Mouse (Mus musculus): ENCODE results near the gene Cct6b. TPM values are rescaled to one million over a fixed set of nuclear protein-coding genes. Genes with fewer than 3 reads are reported as not detected.

Gene Cct6b
- total and polyA plus RNA-seq, 2 experiments from 2014 or later = 0.25 TPM; not detected in 1

DNA sequence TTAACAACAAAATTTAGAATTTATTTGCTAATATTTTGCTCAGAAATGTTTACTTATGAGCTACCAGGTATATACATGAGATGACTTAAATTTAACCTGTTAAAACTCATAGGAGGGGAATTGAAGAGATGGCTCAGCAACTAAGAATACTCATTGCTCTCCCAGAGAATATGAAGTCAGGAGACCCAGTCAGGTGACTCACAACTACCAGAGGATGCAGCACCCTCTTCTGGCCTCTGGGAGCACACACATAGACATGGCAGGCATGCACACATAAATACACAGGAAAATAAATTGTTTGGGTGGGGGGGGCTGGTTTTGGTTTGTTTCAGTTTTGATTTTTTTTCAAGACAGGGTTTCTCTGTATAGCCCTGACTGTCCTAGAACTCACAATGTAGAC is 25.1 kb downstream of the Cct6b start:
- Histone ChIP-seq H3K4me3 (ENCODE audit: low read depth, low read length) (no peak overlapping the region), H3K4me2 (ENCODE audit: low read depth, low read length) (no peak overlapping the region), H3K4me1 (ENCODE audit: control insufficient read depth, insufficient read depth) (no peaks in the 10 kb centered on the region), H3K9me3 (replicated peaks; ENCODE audit: control insufficient read depth, low read length) (no peaks in the 10 kb centered on the region), H3K27me3 (ENCODE audit: control insufficient read depth, insufficient read depth, low read length) (no peaks in the 10 kb centered on the region), H3K36me3 (replicated peaks; ENCODE audit: control insufficient read depth, insufficient read depth, low read length) (no peaks in the 10 kb centered on the region), H3K27ac (ENCODE audit: low read depth) (no peak overlapping the region), H3K9ac (replicated peaks; ENCODE audit: low read depth, low read length) (no peak overlapping the region)
- DNase-seq (ENCODE audit: low spot score) (no peak), ATAC-seq (ENCODE audit: insufficient read depth, low read depth) (no peak)
- TF ChIP-seq CTCF (IDR thresholded peaks at IDR 0.05; ENCODE audit: low read depth) (no peak), EP300 (IDR thresholded peaks at IDR 0.05; ENCODE audit: low read depth) (no peak)

DNA sequence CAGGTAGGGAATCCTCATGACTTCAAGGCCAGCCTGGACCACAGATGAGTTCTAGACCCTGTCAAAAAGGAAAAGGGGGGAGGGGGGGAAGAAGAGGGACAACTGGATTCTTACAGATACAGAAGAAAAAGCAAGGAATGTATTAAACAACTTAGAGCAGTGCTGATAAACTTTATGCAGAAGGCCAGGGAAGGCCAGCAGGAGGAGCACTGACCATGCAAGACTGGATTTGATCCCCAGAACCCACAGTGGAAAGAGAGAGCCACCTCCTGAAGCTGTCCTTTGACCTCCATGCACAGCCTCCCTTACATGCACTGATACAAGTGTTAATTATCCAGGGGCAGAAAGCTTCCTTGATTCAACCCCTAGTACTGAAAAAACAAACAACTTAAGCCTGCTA is 29.9 kb downstream of the Cct6b start:
- no peaks in the 10 kb centered on the region for H3K27me3 ChIP-seq (ENCODE audit: control insufficient read depth, insufficient read depth, low read length)
- H3K27ac ChIP-seq (ENCODE audit: low read depth) = no peak overlapping the region
- no peak overlapping the region for H3K9ac ChIP-seq (replicated peaks; ENCODE audit: low read depth, low read length)
- TF ChIP-seq CTCF (IDR thresholded peaks at IDR 0.05; ENCODE audit: low read depth) (no peak), EP300 (IDR thresholded peaks at IDR 0.05; ENCODE audit: low read depth) (no peak)
- no peak overlapping the region for H3K4me2 ChIP-seq (ENCODE audit: low read depth, low read length)
- H3K36me3 ChIP-seq (replicated peaks; ENCODE audit: control insufficient read depth, insufficient read depth, low read length) = no peaks in the 10 kb centered on the region
- DNase-seq (ENCODE audit: low spot score) (no peak), ATAC-seq (ENCODE audit: insufficient read depth, low read depth) (no peak)
- no peaks in the 10 kb centered on the region for H3K9me3 ChIP-seq (replicated peaks; ENCODE audit: control insufficient read depth, low read length)
- H3K4me1 ChIP-seq (ENCODE audit: control insufficient read depth, insufficient read depth) = no peaks in the 10 kb centered on the region
- H3K4me3 ChIP-seq (ENCODE audit: low read depth, low read length) = no peak overlapping the region

DNA sequence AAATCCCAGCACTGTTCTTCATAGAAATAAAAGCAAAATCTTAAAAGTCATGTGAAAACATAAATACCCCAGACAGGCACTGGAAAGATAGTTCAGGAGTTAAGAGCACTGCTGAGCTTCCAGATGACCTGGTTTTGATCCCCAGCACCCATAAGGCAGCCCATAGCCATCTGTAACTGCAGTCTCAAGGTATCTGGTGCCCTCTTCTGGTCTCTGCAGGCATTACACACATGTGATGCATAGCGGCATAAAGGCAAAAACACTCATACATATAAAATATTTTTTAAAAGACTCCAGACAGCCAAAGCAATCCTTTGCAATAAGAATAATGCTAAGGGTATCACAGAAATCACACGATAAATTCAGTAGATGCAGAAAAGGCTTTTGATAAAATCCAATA is 37.3 kb downstream of the Cct6b start:
- Histone ChIP-seq H3K27ac (ENCODE audit: low read depth) (no peak overlapping the region), H3K36me3 (replicated peaks; ENCODE audit: control insufficient read depth, insufficient read depth, low read length) (no peaks in the 10 kb centered on the region), H3K4me3 (ENCODE audit: low read depth, low read length) (no peak overlapping the region), H3K4me1 (ENCODE audit: control insufficient read depth, insufficient read depth) (no peaks in the 10 kb centered on the region), H3K9ac (replicated peaks; ENCODE audit: low read depth, low read length) (no peak overlapping the region), H3K4me2 (ENCODE audit: low read depth, low read length) (no peak overlapping the region), H3K27me3 (ENCODE audit: control insufficient read depth, insufficient read depth, low read length) (no peaks in the 10 kb centered on the region), H3K9me3 (replicated peaks; ENCODE audit: control insufficient read depth, low read length) (no peaks in the 10 kb centered on the region)
- no peak for TF ChIP-seq EP300 (IDR thresholded peaks at IDR 0.05; ENCODE audit: low read depth)
- no peak for TF ChIP-seq CTCF (IDR thresholded peaks at IDR 0.05; ENCODE audit: low read depth)
- DNase-seq (ENCODE audit: low spot score) (no peak), ATAC-seq (ENCODE audit: insufficient read depth, low read depth) (no peak)
- 82% methylated on average over 2 of the region's 2 CpGs for WGBS

DNA sequence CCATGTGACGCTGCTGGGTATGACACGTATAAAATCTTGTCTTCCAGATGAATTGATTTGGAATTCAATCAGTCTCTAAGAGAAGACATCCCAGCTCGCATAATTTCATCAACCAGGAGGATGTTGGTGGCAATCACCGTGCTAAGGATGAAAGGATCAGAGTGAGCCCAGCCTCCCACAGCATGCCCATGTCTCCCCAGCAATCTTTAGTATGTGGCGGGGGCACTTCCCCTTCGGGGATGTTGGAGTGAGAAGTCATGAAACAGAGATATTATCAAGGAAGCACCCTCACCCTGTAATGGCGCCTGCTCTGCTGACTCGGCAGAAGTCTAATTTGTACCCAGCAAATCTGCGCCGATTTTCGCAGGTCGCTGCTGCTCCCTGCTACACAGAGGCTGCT is 44.8 kb downstream of the Cct6b start:
- H3K4me3 ChIP-seq (ENCODE audit: low read depth, low read length) = no peak overlapping the region
- TF ChIP-seq CTCF (IDR thresholded peaks at IDR 0.05; ENCODE audit: low read depth) (no peak), EP300 (IDR thresholded peaks at IDR 0.05; ENCODE audit: low read depth) (no peak)
- no peaks in the 10 kb centered on the region for H3K9me3 ChIP-seq (replicated peaks; ENCODE audit: control insufficient read depth, low read length)
- H3K27me3 ChIP-seq (ENCODE audit: control insufficient read depth, insufficient read depth, low read length) = no peaks in the 10 kb centered on the region
- H3K4me1 ChIP-seq (ENCODE audit: control insufficient read depth, insufficient read depth) = no peaks in the 10 kb centered on the region
- H3K9ac ChIP-seq (replicated peaks; ENCODE audit: low read depth, low read length) = no peak overlapping the region
- no peak overlapping the region for H3K27ac ChIP-seq (ENCODE audit: low read depth)
- DNase-seq (ENCODE audit: low spot score) = no peak
- ATAC-seq (ENCODE audit: insufficient read depth, low read depth) = no peak
- no peak overlapping the region for H3K4me2 ChIP-seq (ENCODE audit: low read depth, low read length)
- WGBS = 75% methylated on average over 12 of the region's 12 CpGs
- H3K36me3 ChIP-seq (replicated peaks; ENCODE audit: control insufficient read depth, insufficient read depth, low read length) = no peaks in the 10 kb centered on the region

DNA sequence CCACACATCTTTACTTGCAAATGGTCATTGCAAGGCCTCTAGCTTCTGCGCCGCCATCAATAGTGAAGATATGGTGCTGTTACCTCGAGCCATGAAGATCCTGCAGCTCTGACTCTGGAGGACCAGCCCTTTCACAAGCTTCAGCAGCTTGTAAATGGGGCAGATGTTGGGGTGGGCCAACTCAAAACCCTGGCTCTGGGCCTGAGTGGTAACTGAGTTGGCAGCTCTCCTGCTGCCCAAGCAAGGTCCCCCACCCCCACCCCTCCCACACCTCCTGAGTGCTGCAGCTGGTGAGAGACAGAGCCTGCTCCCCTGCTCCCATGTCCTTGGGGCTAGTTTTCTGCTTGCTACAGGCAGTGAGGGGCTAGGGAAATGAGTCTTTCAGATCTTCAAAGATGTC is 51.4 kb downstream of the Cct6b start:
- Histone ChIP-seq H3K9ac (replicated peaks; ENCODE audit: low read depth, low read length) (no peak overlapping the region), H3K27me3 (ENCODE audit: control insufficient read depth, insufficient read depth, low read length) (no peaks in the 10 kb centered on the region)
- ATAC-seq (ENCODE audit: insufficient read depth, low read depth) = no peak

DNA sequence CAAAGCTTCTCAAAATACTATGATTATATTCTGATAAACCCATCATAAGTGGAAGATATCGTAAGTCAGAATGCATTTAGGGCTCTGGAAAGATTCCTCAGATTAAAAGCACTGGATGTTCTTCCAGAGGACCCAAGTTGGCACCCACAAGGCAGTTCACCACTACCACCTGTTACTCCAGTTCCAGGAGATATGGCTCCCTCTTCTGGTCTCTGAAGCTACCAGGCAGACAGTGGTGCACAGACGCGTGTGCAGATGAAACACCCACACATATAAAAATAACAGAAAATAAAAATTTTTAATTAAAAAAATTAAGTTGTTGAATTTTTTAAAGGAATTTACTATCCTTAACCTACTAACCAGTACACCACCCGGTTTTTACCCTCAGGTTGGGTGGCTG is 55.2 kb downstream of the Cct6b start:
- no peak overlapping the region for H3K4me2 ChIP-seq (ENCODE audit: low read depth, low read length)

More for the DNA sequence above, 51.4 kb downstream of the Cct6b start:
- no peaks in the 10 kb centered on the region for H3K9me3 ChIP-seq (replicated peaks; ENCODE audit: control insufficient read depth, low read length)
- H3K4me1 ChIP-seq (ENCODE audit: control insufficient read depth, insufficient read depth) = no peaks in the 10 kb centered on the region
- H3K27ac ChIP-seq (ENCODE audit: low read depth) = no peak overlapping the region
- TF ChIP-seq CTCF (IDR thresholded peaks at IDR 0.05; ENCODE audit: low read depth) = no peak
- no peak for TF ChIP-seq EP300 (IDR thresholded peaks at IDR 0.05; ENCODE audit: low read depth)
- H3K36me3 ChIP-seq (replicated peaks; ENCODE audit: control insufficient read depth, insufficient read depth, low read length) = no peaks in the 10 kb centered on the region
- no peak overlapping the region for H3K4me2 ChIP-seq (ENCODE audit: low read depth, low read length)
- no peak overlapping the region for H3K4me3 ChIP-seq (ENCODE audit: low read depth, low read length)
- no peak for DNase-seq (ENCODE audit: low spot score)
- 74% methylated on average over 3 of the region's 3 CpGs for WGBS

More for the DNA sequence above, 55.2 kb downstream of the Cct6b start:
- no peak overlapping the region for H3K9ac ChIP-seq (replicated peaks; ENCODE audit: low read depth, low read length)
- TF ChIP-seq EP300 (IDR thresholded peaks at IDR 0.05; ENCODE audit: low read depth) (no peak), CTCF (IDR thresholded peaks at IDR 0.05; ENCODE audit: low read depth) (no peak)
- H3K4me3 ChIP-seq (ENCODE audit: low read depth, low read length) = no peak overlapping the region
- no peaks in the 10 kb centered on the region for H3K9me3 ChIP-seq (replicated peaks; ENCODE audit: control insufficient read depth, low read length)
- DNase-seq (ENCODE audit: low spot score) = no peak
- no peaks in the 10 kb centered on the region for H3K4me1 ChIP-seq (ENCODE audit: control insufficient read depth, insufficient read depth)
- no peaks in the 10 kb centered on the region for H3K36me3 ChIP-seq (replicated peaks; ENCODE audit: control insufficient read depth, insufficient read depth, low read length)
- no peak overlapping the region for H3K27ac ChIP-seq (ENCODE audit: low read depth)
- 70% methylated on average over 4 of the region's 4 CpGs for WGBS
- no peak for ATAC-seq (ENCODE audit: insufficient read depth, low read depth)
- H3K27me3 ChIP-seq (ENCODE audit: control insufficient read depth, insufficient read depth, low read length) = no peaks in the 10 kb centered on the region
